Mouse (Mus musculus) erythroblast, embryonic 14.5 days (primary cell): ENCODE results near the gene Ubac1.
A peak's percentile ranks its signal among the peaks of the same experiment; 100 is the strongest.

Experiments
- GATA1 ChIP-seq: IDR thresholded peaks from 2 replicates; pipeline ENCODE4 v1.6.1; 2012; ENCODE audit warnings: low read length, inconsistent platforms, mixed read lengths
- TAL1 ChIP-seq: IDR thresholded peaks from 3 replicates; pipeline ENCODE4 v1.6.1; 2012; ENCODE audit warnings: low read length, inconsistent platforms, mixed read lengths

DNA sequence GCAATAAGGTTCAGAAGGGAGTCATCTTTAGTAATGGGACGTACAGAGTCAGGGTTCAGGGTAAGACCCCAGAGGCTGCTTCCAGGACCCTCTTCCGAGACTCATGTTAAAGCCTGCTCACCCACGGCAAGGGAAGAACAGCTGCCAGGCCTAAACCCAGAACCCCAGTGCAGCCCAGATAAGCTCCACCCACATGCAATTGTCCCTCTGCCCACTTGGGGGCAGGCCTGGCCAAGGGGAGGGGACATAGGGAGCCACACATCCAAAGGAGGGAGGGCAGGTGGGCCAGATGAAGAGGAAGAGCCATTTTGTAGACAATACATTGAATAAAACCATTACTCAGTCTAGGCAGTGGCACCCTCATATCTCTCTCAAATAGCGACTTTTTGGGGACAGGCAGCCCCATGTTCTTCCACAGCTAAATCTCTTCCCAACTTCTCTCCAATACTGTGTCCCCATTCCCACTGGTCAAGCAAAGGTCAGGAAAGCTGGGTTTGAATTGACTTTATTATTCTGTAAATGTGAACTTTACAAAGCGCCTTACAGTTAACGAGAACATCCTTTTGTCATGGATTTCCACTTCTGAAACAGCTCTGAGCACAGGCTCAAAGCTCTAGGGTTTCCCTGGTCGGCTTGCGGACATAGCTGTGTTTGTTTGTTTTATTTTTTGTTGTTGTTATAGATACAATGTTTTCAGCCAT is 33.6 kb upstream of the Ubac1 start:
- TF ChIP-seq GATA1, result peak; percentile 11; the same call in 1 of the 2 replicates
- TF ChIP-seq TAL1, result no peak
